Mouse (Mus musculus): ENCODE measurements around the gene Itm2c. TPM values are rescaled to one million over a fixed set of nuclear protein-coding genes. Genes with fewer than 3 reads are reported as not detected.

Itm2c gene
- polyA plus RNA-seq (2014; fragmentation: Nextera tagmentation; extraction: Ambion mirVana), result 129 and 189 TPM in 2 replicates

- H3K27me3 ChIP-seq (ENCODE audit: control insufficient read depth, insufficient read depth, low read length), result no peaks in the 10 kb centered on the region
- under 1% methylated on average over 33 of the region's 35 CpGs for WGBS
- H3K27ac ChIP-seq (replicated peaks in 1 of 2; ENCODE audit: control insufficient read depth in 1 of 2, insufficient read depth in 1 of 2, low read depth in 2 of 2, low read length in 2 of 2), result peak within 1 kb of the TSS; percentile 63 to 89
- H3K9me3 ChIP-seq (ENCODE audit: control insufficient read depth, low read length), result no peaks in the 10 kb centered on the region
- peak; percentile 75; the same call in 1 of the 2 replicates for ATAC-seq (ENCODE audit: insufficient number of reproducible peaks, insufficient read depth, low FRiP score, low read depth)
- no peaks in the 10 kb centered on the region for H3K36me3 ChIP-seq (ENCODE audit: control insufficient read depth, insufficient read depth, low read length)
- peak within 1 kb of the TSS; percentile 75 to 95 for H3K4me3 ChIP-seq (ENCODE audit: control insufficient read depth in 1 of 2, insufficient read depth in 1 of 2, low read depth in 1 of 2, low read length in 2 of 2)
- peak within 1 kb of the TSS; percentile 88 for H3K4me2 ChIP-seq (ENCODE audit: low read length)
- H3K9ac ChIP-seq (ENCODE audit: low read length), result peak within 1 kb of the TSS; percentile 88
- peaks cover 32 to 40% of the 10 kb centered on the region in 2 experiments for H3K4me1 ChIP-seq (ENCODE audit: control insufficient read depth in 2 of 2, insufficient read depth in 2 of 2, low read length in 2 of 2)
Measured at GRCm38 (mm10) chr1:85894231-85894747, at the start of gene Itm2c. Gene Itm2c (plus strand): TSS chr1:85894281.

GRCm38 (mm10) chr1:85844981-85845380 lies 49.1 kb upstream of the Itm2c start:
- no peak for ATAC-seq (ENCODE audit: insufficient number of reproducible peaks, insufficient read depth, low FRiP score, low read depth)
- WGBS, result 49% methylated on average over 6 of the region's 6 CpGs
- no peak overlapping the region for H3K27ac ChIP-seq (replicated peaks in 1 of 2; ENCODE audit: control insufficient read depth in 1 of 2, insufficient read depth in 1 of 2, low read depth in 2 of 2, low read length in 2 of 2)
- peaks cover 64% of the 10 kb centered on the region for H3K36me3 ChIP-seq (ENCODE audit: control insufficient read depth, insufficient read depth, low read length)
- H3K4me2 ChIP-seq (ENCODE audit: low read length), result no peak overlapping the region
- peaks cover 3 to 10% of the 10 kb centered on the region in 2 experiments; a peak in 1 of 4 replicates for H3K4me1 ChIP-seq (ENCODE audit: control insufficient read depth in 2 of 2, insufficient read depth in 2 of 2, low read length in 2 of 2)
- no peak overlapping the region for H3K9ac ChIP-seq (ENCODE audit: low read length)
- H3K27me3 ChIP-seq (ENCODE audit: control insufficient read depth, insufficient read depth, low read length), result no peaks in the 10 kb centered on the region
- H3K9me3 ChIP-seq (ENCODE audit: control insufficient read depth, low read length), result no peaks in the 10 kb centered on the region
- no peak overlapping the region for H3K4me3 ChIP-seq (ENCODE audit: control insufficient read depth in 1 of 2, insufficient read depth in 1 of 2, low read depth in 1 of 2, low read length in 2 of 2)

GRCm38 (mm10) chr1:85845476-85845875 lies 48.6 kb upstream of the Itm2c start:
- H3K27me3 ChIP-seq (ENCODE audit: control insufficient read depth, insufficient read depth, low read length), result no peaks in the 10 kb centered on the region
- H3K9me3 ChIP-seq (ENCODE audit: control insufficient read depth, low read length), result no peaks in the 10 kb centered on the region
- no peak overlapping the region for H3K27ac ChIP-seq (replicated peaks in 1 of 2; ENCODE audit: control insufficient read depth in 1 of 2, insufficient read depth in 1 of 2, low read depth in 2 of 2, low read length in 2 of 2)
- no peak overlapping the region for H3K4me2 ChIP-seq (ENCODE audit: low read length)
- peaks cover 68% of the 10 kb centered on the region for H3K36me3 ChIP-seq (ENCODE audit: control insufficient read depth, insufficient read depth, low read length)
- 73% methylated on average over 3 of the region's 3 CpGs for WGBS
- H3K4me3 ChIP-seq (ENCODE audit: control insufficient read depth in 1 of 2, insufficient read depth in 1 of 2, low read depth in 1 of 2, low read length in 2 of 2), result no peak overlapping the region
- H3K4me1 ChIP-seq (ENCODE audit: control insufficient read depth in 2 of 2, insufficient read depth in 2 of 2, low read length in 2 of 2), result peaks cover 3 to 9% of the 10 kb centered on the region in 2 experiments; a peak in 1 of 4 replicates
- H3K9ac ChIP-seq (ENCODE audit: low read length), result no peak overlapping the region
- ATAC-seq (ENCODE audit: insufficient number of reproducible peaks, insufficient read depth, low FRiP score, low read depth), result no peak

- Histone ChIP-seq H3K36me3 (ENCODE audit: control insufficient read depth, insufficient read depth, low read length) (peaks cover 76% of the 10 kb centered on the region), H3K9me3 (ENCODE audit: control insufficient read depth, low read length) (no peaks in the 10 kb centered on the region), H3K27me3 (ENCODE audit: control insufficient read depth, insufficient read depth, low read length) (no peaks in the 10 kb centered on the region), H3K27ac (replicated peaks in 1 of 2; ENCODE audit: control insufficient read depth in 1 of 2, insufficient read depth in 1 of 2, low read depth in 2 of 2, low read length in 2 of 2) (no peak overlapping the region), H3K9ac (ENCODE audit: low read length) (no peak overlapping the region), H3K4me1 (ENCODE audit: control insufficient read depth in 2 of 2, insufficient read depth in 2 of 2, low read length in 2 of 2) (peaks cover 5 to 23% of the 10 kb centered on the region in 2 experiments; a peak in 3 of 4 replicates), H3K4me3 (ENCODE audit: control insufficient read depth in 1 of 2, insufficient read depth in 1 of 2, low read depth in 1 of 2, low read length in 2 of 2) (no peak overlapping the region), H3K4me2 (ENCODE audit: low read length) (no peak overlapping the region)
- ATAC-seq (ENCODE audit: insufficient number of reproducible peaks, insufficient read depth, low FRiP score, low read depth), result no peak
- 92% methylated on average over 14 of the region's 14 CpGs for WGBS
Measured at GRCm38 (mm10) chr1:85849016-85849415, 45.1 kb upstream of the Itm2c start.

- Histone ChIP-seq H3K36me3 (ENCODE audit: control insufficient read depth, insufficient read depth, low read length) (peaks cover 68% of the 10 kb centered on the region), H3K4me1 (ENCODE audit: control insufficient read depth in 2 of 2, insufficient read depth in 2 of 2, low read length in 2 of 2) (peaks cover 2 to 17% of the 10 kb centered on the region in 2 experiments; a peak in 3 of 4 replicates), H3K27me3 (ENCODE audit: control insufficient read depth, insufficient read depth, low read length) (no peaks in the 10 kb centered on the region), H3K27ac (replicated peaks in 1 of 2; ENCODE audit: control insufficient read depth in 1 of 2, insufficient read depth in 1 of 2, low read depth in 2 of 2, low read length in 2 of 2) (0 out of 4 replicates have a peak overlapping the region, but pooled peaks of 1 of the 2 experiments have one; percentile 0), H3K4me3 (ENCODE audit: control insufficient read depth in 1 of 2, insufficient read depth in 1 of 2, low read depth in 1 of 2, low read length in 2 of 2) (no peak overlapping the region), H3K9ac (ENCODE audit: low read length) (no peak overlapping the region; the same call in 1 of the 2 replicates), H3K4me2 (ENCODE audit: low read length) (no peak overlapping the region), H3K9me3 (ENCODE audit: control insufficient read depth, low read length) (no peaks in the 10 kb centered on the region)
- 50% methylated on average over 5 of the region's 5 CpGs for WGBS
- no peak for ATAC-seq (ENCODE audit: insufficient number of reproducible peaks, insufficient read depth, low FRiP score, low read depth)
Measured at GRCm38 (mm10) chr1:85850851-85851250, 43.2 kb upstream of the Itm2c start.

- no peak overlapping the region for H3K4me3 ChIP-seq (ENCODE audit: control insufficient read depth in 1 of 2, insufficient read depth in 1 of 2, low read depth in 1 of 2, low read length in 2 of 2)
- H3K4me1 ChIP-seq (ENCODE audit: control insufficient read depth in 2 of 2, insufficient read depth in 2 of 2, low read length in 2 of 2), result peaks cover 2 to 25% of the 10 kb centered on the region in 2 experiments; a peak in 3 of 4 replicates
- H3K4me2 ChIP-seq (ENCODE audit: low read length), result no peak overlapping the region
- no peak overlapping the region for H3K27ac ChIP-seq (replicated peaks in 1 of 2; ENCODE audit: control insufficient read depth in 1 of 2, insufficient read depth in 1 of 2, low read depth in 2 of 2, low read length in 2 of 2)
- no peaks in the 10 kb centered on the region for H3K27me3 ChIP-seq (ENCODE audit: control insufficient read depth, insufficient read depth, low read length)
- no peak overlapping the region for H3K9ac ChIP-seq (ENCODE audit: low read length)
- peaks cover 47% of the 10 kb centered on the region for H3K36me3 ChIP-seq (ENCODE audit: control insufficient read depth, insufficient read depth, low read length)
- ATAC-seq (ENCODE audit: insufficient number of reproducible peaks, insufficient read depth, low FRiP score, low read depth), result 0 out of 2 replicates have a peak, but pooled peaks have one; percentile 43
- H3K9me3 ChIP-seq (ENCODE audit: control insufficient read depth, low read length), result no peaks in the 10 kb centered on the region
- WGBS, result 65% methylated on average over 2 of the region's 2 CpGs
Measured at GRCm38 (mm10) chr1:85852996-85853689, 40.9 kb upstream of the Itm2c start.

GRCm38 (mm10) chr1:85853865-85854264 lies 40.2 kb upstream of the Itm2c start:
- peaks cover 40% of the 10 kb centered on the region for H3K36me3 ChIP-seq (ENCODE audit: control insufficient read depth, insufficient read depth, low read length)
- H3K9ac ChIP-seq (ENCODE audit: low read length), result no peak overlapping the region
- no peak overlapping the region for H3K4me2 ChIP-seq (ENCODE audit: low read length)
- H3K27me3 ChIP-seq (ENCODE audit: control insufficient read depth, insufficient read depth, low read length), result no peaks in the 10 kb centered on the region
- no peak overlapping the region for H3K4me3 ChIP-seq (ENCODE audit: control insufficient read depth in 1 of 2, insufficient read depth in 1 of 2, low read depth in 1 of 2, low read length in 2 of 2)
- WGBS, result 90% methylated on average over 2 of the region's 2 CpGs
- no peak overlapping the region for H3K27ac ChIP-seq (replicated peaks in 1 of 2; ENCODE audit: control insufficient read depth in 1 of 2, insufficient read depth in 1 of 2, low read depth in 2 of 2, low read length in 2 of 2)
- no peaks in the 10 kb centered on the region for H3K9me3 ChIP-seq (ENCODE audit: control insufficient read depth, low read length)
- ATAC-seq (ENCODE audit: insufficient number of reproducible peaks, insufficient read depth, low FRiP score, low read depth), result no peak
- peaks cover 2 to 25% of the 10 kb centered on the region in 2 experiments; a peak in 3 of 4 replicates for H3K4me1 ChIP-seq (ENCODE audit: control insufficient read depth in 2 of 2, insufficient read depth in 2 of 2, low read length in 2 of 2)
